Mouse (Mus musculus) embryonic facial prominence, embryonic 12.5 days (tissue): ENCODE measurements at regions not wholly inside any gene's neighbourhood (a gene's known extent, or its start where the extent isn't known, plus 50 kb on each side); places are given as distances from the start of the nearest gene placed in this dataset.
A peak's percentile ranks its signal among the peaks of the same experiment; 100 is the strongest.

Experiments used
- ATAC-seq: fragments of 200-750 bp; cut with Nextera tagmentation; 2 replicates; pipeline ENCODE4 v1.8.0; 2017; ENCODE audit not compliant: insufficient number of reproducible peaks, insufficient read depth, low FRiP score, low TSS enrichment
- H3K27ac ChIP-seq: fragments of 300-500 bp; sonication (generic); 2 replicates; pipeline ENCODE4 v1.5.1; 2016; ENCODE audit warnings: mild to moderate bottlenecking
- H3K27me3 ChIP-seq: fragments of 300-500 bp; sonication (generic); 2 replicates; pipeline ENCODE4 v1.6.1; 2016; ENCODE audit warnings: mild to moderate bottlenecking, moderate library complexity
- H3K36me3 ChIP-seq: fragments of 300-500 bp; sonication (generic); 2 replicates; pipeline ENCODE4 v1.6.1; 2016; ENCODE audit warnings: mild to moderate bottlenecking
- H3K4me1 ChIP-seq: fragments of 300-500 bp; sonication (generic); 2 replicates; pipeline ENCODE4 v1.6.1; 2016
- H3K4me2 ChIP-seq: fragments of 300-500 bp; sonication (generic); replicated peaks from 2 replicates; pipeline ENCODE4 v1.6.1; 2016; ENCODE audit warnings: mild to moderate bottlenecking, moderate library complexity
- H3K4me3 ChIP-seq: fragments of 300-500 bp; sonication (generic); 2 replicates; pipeline ENCODE4 v1.5.1; 2016; ENCODE audit warnings: mild to moderate bottlenecking
- H3K9ac ChIP-seq: fragments of 300-500 bp; sonication (generic); 2 replicates; pipeline ENCODE4 v1.6.1; 2016; ENCODE audit warnings: mild to moderate bottlenecking, moderate library complexity
- H3K9me3 ChIP-seq: fragments of 300-500 bp; sonication (generic); 2 replicates; pipeline ENCODE4 v1.6.1; 2016; ENCODE audit warnings: mild to moderate bottlenecking, moderate library complexity
- WGBS: fragments of 180-500 bp; shearing (Covaris S2); methylation state at CpG from one replicate; pipeline ENCODE4 v1.1.7; 2016; 5-methylcytosine and 5-hydroxymethylcytosine counted together

DNA sequence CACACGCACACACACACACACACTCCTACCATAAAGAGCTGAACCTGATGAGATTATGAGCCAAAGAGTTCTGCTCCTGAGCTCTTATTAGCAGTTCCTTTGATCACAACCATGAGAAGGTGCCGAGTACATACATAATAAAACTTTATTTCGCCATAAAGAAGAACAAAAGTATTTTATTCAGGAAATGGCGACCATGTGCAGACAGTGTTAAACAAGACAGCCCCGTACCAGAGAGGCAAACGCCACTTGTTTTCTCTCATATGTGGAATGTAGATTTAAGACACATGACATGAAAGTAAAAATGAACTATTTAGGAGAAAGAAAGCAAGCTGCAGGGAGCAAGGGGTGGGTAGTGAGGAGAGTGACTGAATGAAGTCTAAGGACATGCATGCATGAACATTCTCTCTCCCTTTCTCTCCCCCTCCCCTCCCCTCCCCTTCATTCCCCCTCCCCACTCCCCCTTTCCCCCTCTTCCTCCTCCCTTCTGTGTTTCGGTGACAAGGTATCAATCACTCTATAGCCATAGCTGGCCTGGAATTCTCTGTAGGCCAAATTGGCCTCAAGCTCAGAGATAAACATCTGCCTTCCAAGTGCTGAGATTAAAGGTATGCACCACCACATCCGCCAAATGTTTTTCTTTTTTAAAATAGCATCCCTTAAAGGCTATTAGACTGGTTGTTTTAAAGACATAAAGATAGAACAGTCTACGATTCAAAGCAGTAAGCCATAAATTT, 266.0 kb upstream of the Map3k7 start:
- no peaks in the 10 kb centered on the region for H3K4me1 ChIP-seq
- H3K4me2 ChIP-seq = no peak overlapping the region
- H3K27me3 ChIP-seq = no peaks in the 10 kb centered on the region
- 57% methylated on average over 9 of the region's 9 CpGs for WGBS
- no peak overlapping the region for H3K9ac ChIP-seq
- no peaks in the 10 kb centered on the region for H3K9me3 ChIP-seq
- H3K27ac ChIP-seq = no peak overlapping the region
- H3K36me3 ChIP-seq = no peaks in the 10 kb centered on the region
- no peak for ATAC-seq
- no peak overlapping the region for H3K4me3 ChIP-seq

DNA sequence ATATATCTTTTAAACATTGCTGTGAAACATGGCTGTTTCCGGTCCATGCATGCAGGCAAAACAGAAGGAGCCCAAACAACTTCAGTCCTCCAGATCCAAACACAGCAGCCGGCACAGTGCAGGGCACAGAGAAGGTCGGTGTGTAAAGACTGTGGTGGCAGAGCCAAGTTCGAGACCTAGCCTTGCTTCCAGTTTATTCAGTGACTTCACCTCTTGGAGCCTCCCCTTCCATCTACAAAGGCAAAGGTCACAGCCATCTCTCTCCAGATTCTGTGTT, 265.5 kb upstream of the Map3k7 start:
- Histone ChIP-seq H3K27me3 (no peaks in the 10 kb centered on the region), H3K27ac (no peak overlapping the region), H3K9ac (no peak overlapping the region), H3K4me2 (no peak overlapping the region), H3K9me3 (no peaks in the 10 kb centered on the region), H3K4me1 (no peaks in the 10 kb centered on the region), H3K36me3 (no peaks in the 10 kb centered on the region), H3K4me3 (no peak overlapping the region)
- WGBS = 63% methylated on average over 4 of the region's 4 CpGs
- ATAC-seq = no peak

DNA sequence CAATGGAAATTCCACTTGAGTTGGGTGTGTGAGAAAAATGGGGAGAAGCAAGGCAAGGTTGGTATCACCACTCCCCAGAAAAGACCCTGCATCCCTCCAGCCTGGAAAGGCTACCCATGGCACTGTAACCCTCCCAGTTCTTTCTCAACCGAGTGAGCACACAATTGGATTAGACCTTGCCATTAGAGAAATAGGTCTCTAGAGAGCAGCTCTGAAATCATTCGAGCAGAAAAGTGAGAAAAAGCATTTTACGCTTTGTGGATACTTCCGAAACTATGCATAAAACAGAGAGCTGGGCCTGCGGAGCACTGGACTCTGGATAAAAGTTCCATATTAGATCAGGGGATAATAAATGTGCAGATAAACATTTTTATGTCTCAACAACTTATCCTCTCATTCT, 264.6 kb upstream of the Map3k7 start:
- Histone ChIP-seq H3K9ac (no peak overlapping the region), H3K27me3 (no peaks in the 10 kb centered on the region), H3K4me2 (no peak overlapping the region), H3K27ac (no peak overlapping the region), H3K9me3 (no peaks in the 10 kb centered on the region), H3K4me1 (no peaks in the 10 kb centered on the region), H3K36me3 (no peaks in the 10 kb centered on the region), H3K4me3 (no peak overlapping the region)
- no peak for ATAC-seq
- WGBS = 70% methylated on average over 5 of the region's 5 CpGs

DNA sequence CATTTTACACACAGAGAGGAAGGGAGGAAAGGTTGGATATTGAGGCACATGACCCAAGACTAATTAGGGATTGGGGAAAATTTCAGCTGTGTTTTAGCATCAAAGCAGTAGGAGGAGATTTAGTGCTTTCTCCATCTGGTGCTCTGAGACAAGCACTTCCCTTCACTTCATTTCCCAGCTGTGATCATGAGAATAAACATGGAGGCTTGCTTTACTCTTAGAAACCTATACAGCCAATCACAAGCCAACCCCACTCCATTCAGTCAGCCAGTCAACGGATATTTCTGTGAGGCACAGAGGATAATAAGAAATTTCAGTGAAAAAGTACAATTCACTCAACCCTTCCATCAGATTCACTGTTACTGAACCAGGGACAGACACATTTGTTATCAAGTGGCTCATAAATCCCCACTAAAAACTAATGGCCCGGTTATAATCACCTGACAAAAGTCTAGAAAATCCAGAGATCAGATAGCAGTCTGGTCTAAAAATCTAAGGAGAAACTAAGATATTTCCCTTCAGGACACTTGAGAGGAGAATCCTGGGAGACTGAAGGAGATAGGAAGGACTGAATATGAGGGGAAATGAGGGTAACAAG, 249.7 kb upstream of the Map3k7 start:
- no peak overlapping the region for H3K4me3 ChIP-seq
- no peaks in the 10 kb centered on the region for H3K36me3 ChIP-seq
- H3K4me2 ChIP-seq = no peak overlapping the region
- no peaks in the 10 kb centered on the region for H3K27me3 ChIP-seq
- H3K4me1 ChIP-seq = no peaks in the 10 kb centered on the region
- no peak for ATAC-seq
- no peaks in the 10 kb centered on the region for H3K9me3 ChIP-seq
- 88% methylated on average over 2 of the region's 2 CpGs for WGBS
- H3K9ac ChIP-seq = no peak overlapping the region
- H3K27ac ChIP-seq = no peak overlapping the region

DNA sequence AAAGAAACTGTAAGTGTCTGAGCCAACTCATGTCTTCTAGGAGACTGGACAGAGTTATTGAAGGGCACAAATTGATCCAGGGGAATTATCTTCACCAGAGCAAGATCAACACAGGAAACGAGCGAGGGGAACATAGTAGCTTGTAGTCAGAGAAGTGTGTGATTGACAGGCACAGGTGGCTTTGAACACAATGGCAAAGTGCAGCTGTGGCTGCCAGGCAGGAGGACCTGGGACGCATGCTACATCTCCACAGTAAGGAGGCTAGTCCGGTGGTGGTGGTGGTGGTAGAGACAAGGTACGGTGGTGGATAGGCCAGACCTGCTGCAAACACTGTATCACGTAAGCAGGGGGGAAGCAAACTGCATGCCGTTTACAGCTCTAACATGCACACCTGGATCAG, 240.4 kb upstream of the Map3k7 start:
- Histone ChIP-seq H3K27ac (no peak overlapping the region), H3K27me3 (0 out of 2 replicates have a peak, but pooled peaks cover 4% of the 10 kb centered on the region), H3K9me3 (no peaks in the 10 kb centered on the region), H3K4me1 (no peaks in the 10 kb centered on the region), H3K36me3 (no peaks in the 10 kb centered on the region), H3K4me3 (no peak overlapping the region), H3K9ac (no peak overlapping the region), H3K4me2 (no peak overlapping the region)
- no peak for ATAC-seq
- WGBS = 67% methylated on average over 7 of the region's 7 CpGs

DNA sequence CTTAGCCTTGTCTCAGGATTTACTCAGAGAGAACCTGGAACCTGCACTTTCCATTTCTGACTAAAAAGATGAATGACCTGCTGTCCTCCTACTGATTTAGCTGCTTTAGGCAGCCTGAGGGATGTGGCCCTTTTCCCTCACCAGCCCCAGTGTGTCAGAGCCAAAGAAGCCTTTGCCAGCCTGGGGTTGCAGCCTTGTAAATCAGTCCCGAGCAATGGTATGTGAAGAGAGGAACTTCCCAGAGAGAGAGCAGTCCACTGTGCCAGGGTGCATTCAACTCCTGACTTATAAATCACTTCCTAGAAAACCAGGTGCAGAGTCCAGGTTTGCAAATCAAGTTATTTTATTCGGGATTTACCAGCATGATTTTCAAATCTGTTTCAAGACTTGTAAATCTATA, 239.5 kb upstream of the Map3k7 start:
- Histone ChIP-seq H3K4me2 (no peak overlapping the region), H3K9me3 (no peaks in the 10 kb centered on the region), H3K36me3 (no peaks in the 10 kb centered on the region), H3K9ac (no peak overlapping the region), H3K27me3 (0 out of 2 replicates have a peak, but pooled peaks cover 4% of the 10 kb centered on the region), H3K4me1 (no peaks in the 10 kb centered on the region), H3K27ac (no peak overlapping the region), H3K4me3 (no peak overlapping the region)
- WGBS = 71% methylated on average over 2 of the region's 2 CpGs
- ATAC-seq = no peak

DNA sequence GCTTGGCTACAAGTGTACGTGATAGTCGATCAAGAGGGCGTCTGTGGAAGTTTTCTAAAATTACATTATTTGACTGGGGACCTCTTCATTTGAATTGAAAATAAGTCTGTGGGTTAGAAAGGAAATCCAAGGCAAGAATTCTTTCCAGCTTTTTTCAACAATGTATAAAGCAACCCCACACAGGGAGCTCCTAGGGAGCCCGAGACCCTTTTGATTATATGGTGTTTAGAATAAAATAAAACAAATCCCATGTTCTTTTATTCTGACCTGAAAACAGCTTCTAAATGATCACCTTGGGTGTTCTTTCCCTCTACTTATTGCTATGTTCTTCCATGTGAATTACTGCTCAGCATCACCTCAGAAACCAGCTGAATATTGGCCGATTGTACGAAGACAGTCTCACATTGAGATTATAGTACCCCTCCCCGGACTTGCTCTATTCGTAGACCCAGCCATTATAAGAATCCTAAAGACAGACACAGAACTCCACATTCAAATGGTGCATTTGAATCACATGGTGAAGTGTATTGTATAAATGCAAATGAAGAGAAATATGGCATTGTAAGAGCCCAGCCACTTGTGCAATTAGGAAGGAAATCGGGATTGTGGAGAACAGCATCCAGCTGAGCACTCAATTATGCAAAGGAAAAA, 236.3 kb upstream of the Map3k7 start:
- 84% methylated on average over 9 of the region's 9 CpGs for WGBS
- 0 out of 2 replicates have a peak, but pooled peaks cover 4% of the 10 kb centered on the region for H3K27me3 ChIP-seq
- H3K27ac ChIP-seq = no peak overlapping the region
- no peak for ATAC-seq
- H3K4me1 ChIP-seq = no peaks in the 10 kb centered on the region
- no peak overlapping the region for H3K4me3 ChIP-seq
- H3K4me2 ChIP-seq = no peak overlapping the region
- no peaks in the 10 kb centered on the region for H3K9me3 ChIP-seq
- H3K9ac ChIP-seq = no peak overlapping the region
- H3K36me3 ChIP-seq = no peaks in the 10 kb centered on the region

DNA sequence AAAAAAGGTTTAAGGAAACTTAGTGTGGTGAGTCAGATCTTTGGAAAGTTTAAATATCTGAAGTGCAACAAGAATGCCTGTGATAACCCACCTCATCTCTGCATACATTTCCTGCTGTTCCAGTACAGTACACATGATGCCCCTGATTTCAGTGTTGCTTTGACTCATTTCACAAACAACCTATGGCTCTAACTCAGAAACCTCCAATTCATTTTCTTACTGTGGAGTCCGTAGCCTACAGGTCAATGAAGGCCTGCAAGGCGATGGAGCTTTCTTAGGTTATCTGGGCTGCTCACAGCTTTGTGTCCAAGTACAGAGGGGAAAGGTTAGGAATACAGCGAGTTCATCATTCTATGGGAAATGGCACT, 235.8 kb upstream of the Map3k7 start:
- Histone ChIP-seq H3K9me3 (no peaks in the 10 kb centered on the region), H3K36me3 (no peaks in the 10 kb centered on the region), H3K27ac (no peak overlapping the region), H3K27me3 (0 out of 2 replicates have a peak, but pooled peaks cover 4% of the 10 kb centered on the region), H3K9ac (no peak overlapping the region), H3K4me2 (no peak overlapping the region), H3K4me1 (no peaks in the 10 kb centered on the region), H3K4me3 (no peak overlapping the region)
- 92% methylated on average over 3 of the region's 3 CpGs for WGBS
- ATAC-seq = no peak

DNA sequence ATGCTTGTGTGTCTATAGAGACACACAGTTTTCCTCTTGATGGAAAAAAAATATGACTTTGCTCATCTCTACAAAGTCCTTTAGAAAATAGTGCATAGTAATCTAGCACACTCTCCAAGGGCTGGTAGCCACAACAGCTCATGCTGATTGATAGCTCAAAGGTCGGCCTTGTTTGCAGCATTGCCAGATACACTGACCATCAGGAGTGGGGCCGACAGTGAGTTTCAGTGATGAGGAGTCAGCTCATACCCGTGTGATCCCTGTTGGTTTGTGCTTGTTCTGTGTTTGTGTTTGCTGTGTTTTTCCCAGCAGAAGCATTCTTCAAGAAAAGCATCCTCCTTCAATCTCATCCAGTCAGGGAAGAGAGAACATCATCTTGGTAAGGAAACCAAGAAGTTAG, 220.1 kb upstream of the Map3k7 start:
- Histone ChIP-seq H3K27ac (no peak overlapping the region), H3K4me3 (no peak overlapping the region), H3K9me3 (no peaks in the 10 kb centered on the region), H3K36me3 (no peaks in the 10 kb centered on the region), H3K27me3 (no peaks in the 10 kb centered on the region), H3K9ac (no peak overlapping the region), H3K4me1 (no peaks in the 10 kb centered on the region), H3K4me2 (no peak overlapping the region)
- WGBS = 73% methylated on average over 3 of the region's 3 CpGs
- ATAC-seq = no peak

DNA sequence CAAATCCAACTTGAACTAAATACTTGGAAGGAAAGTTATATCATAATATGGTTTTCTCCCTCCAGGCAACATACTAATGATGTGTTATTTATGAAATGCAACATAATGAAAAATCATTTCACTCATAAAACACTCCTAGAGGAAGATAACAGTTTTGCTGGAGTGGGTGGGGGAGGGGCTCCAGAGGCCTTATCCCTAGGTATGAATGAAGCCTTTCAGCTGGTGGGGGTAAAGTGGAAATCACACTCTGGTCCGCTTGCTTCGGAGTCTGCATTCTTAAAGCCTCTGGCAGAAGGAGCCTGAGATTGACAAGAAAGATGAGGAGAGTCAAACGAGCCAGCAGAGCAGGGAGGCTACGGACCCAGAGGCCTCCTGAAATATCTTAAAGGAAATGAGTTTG, 219.5 kb upstream of the Map3k7 start:
- no peak for ATAC-seq
- Histone ChIP-seq H3K4me3 (no peak overlapping the region), H3K9ac (no peak overlapping the region), H3K36me3 (no peaks in the 10 kb centered on the region), H3K27ac (no peak overlapping the region), H3K27me3 (no peaks in the 10 kb centered on the region), H3K4me1 (no peaks in the 10 kb centered on the region), H3K4me2 (no peak overlapping the region), H3K9me3 (no peaks in the 10 kb centered on the region)
- 34% methylated on average over 4 of the region's 4 CpGs for WGBS

DNA sequence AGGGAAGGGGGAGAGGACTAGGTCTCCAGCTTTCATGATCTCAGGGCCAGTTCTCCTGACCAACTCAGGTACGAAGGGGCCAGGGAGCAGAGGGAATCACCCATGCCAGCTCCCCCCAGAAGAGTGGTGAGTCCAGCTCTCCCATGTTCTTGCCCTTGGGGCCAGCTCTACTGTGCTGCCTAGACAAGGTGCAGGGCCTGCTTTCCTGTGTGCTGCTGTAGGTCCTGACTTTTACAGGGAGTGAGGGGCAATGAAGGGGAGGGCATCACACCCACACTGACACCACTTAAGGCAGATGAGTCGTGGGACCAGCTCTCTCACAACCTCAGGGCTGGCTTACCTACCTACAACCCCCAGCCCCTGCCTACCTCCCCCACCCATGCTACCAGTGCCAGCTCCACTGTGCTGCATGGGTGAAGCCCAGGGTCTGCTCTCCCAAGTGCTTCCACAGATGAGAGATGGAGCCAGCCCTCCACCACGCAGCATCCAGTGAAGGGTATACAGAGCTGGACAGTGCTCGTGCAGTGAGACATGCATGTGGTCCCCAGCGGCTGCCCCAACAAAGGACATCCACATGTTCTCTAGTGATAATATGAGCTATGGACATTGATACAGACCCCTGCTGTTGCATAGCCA, 210.1 kb upstream of the Map3k7 start:
- ATAC-seq = peak; percentile 41; the same call in 1 of the 2 replicates
- H3K9me3 ChIP-seq = no peaks in the 10 kb centered on the region
- H3K4me3 ChIP-seq = no peak overlapping the region
- H3K27ac ChIP-seq = no peak overlapping the region
- no peaks in the 10 kb centered on the region for H3K27me3 ChIP-seq
- no peak overlapping the region for H3K4me2 ChIP-seq
- no peaks in the 10 kb centered on the region for H3K36me3 ChIP-seq
- H3K9ac ChIP-seq = no peak overlapping the region
- 93% methylated on average over 5 of the region's 5 CpGs for WGBS
- H3K4me1 ChIP-seq = no peaks in the 10 kb centered on the region

DNA sequence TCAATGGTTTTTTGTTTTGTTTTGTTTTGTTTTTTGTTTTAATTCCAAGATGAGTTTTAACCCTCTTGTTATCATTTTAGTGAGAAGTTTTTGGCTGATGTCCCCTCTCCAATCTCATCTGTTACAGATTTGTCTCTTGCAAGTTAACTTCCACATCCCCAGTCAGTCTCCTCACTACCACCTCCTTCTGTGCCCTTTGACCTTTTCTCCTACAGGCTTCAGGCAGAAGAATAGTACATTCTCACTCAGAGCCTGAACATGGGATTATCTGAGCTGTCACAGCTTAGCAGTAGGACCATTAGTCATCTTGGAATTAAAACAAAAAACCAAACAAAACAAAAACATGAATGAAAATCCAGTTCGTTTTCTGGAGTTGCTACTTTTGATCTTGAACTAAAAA, 206.8 kb upstream of the Map3k7 start:
- H3K4me1 ChIP-seq = peaks cover 4% of the 10 kb centered on the region; the same call in 1 of the 2 replicates
- no peak overlapping the region for H3K4me3 ChIP-seq
- H3K9ac ChIP-seq = no peak overlapping the region
- WGBS = 43% methylated on average over 1 of the region's 1 CpGs
- no peak overlapping the region for H3K27ac ChIP-seq
- H3K27me3 ChIP-seq = no peaks in the 10 kb centered on the region
- no peaks in the 10 kb centered on the region for H3K9me3 ChIP-seq
- no peak overlapping the region for H3K4me2 ChIP-seq
- H3K36me3 ChIP-seq = no peaks in the 10 kb centered on the region
- ATAC-seq = no peak
